Mouse (Mus musculus) heart, adult 18-20 months (tissue): ENCODE measurements at regions not wholly inside any gene's neighbourhood (a gene's known extent, or its start where the extent isn't known, plus 50 kb on each side); places are given as distances from the start of the nearest gene placed in this dataset.
"Not testable (repeated sequence)": the region's sequence is repeated elsewhere in the genome, so short reads cannot be mapped to it uniquely, and the experiment has no call there.

Source experiments
- DNase-seq, 2 experiments: peaks; one replicate each; pipeline ENCODE4 v3.0.0; 2021 to 2022; ENCODE audit warnings: mixed read lengths in 1 of 2

GRCm38 (mm10) chr17:47269053-47269891, 99.4 kb upstream of the Mrps10 start:
- no peak for DNase-seq

DNA sequence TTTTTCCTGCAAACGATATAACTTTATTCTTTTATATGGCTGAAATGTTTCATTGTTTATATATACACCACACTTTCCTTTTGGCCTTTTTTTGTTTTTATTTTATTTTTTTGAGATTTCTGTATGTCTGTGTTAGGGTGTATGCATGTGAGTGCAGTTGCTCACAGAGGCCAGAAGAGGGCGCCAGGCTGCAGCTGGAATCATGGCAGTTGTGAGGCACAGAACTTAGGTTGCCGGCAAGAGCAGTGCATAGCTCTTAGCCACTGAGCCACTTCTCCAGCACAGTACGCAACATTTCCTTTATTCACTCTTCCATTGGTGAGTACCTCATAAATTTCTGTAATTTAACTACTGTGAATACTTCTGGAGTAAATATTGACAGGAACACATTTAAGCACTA, 100.8 kb upstream of the Mrps10 start:
- DNase-seq: no peak

DNA sequence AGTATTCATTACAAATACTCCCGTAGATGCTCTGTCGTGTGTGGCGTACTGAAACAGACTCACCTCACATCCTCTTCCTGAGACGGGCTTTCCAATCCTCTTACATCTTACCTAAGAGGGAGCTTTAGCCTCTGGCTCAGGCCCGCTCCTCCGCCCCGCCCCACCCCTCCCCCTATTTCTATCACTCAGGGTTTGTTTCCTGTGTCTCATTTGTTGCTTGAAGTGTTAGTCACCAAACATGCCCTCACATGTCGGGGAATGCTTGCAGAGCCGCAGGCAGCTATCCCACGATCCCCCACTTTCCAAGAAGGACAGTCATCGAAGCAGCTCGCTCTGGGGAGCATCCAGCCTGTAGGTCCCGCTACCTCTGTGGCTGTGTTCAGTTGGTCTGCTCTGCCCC, 101.6 kb upstream of the Mrps10 start:
- no peak for DNase-seq

- DNase-seq: no peak
Observed at GRCm38 (mm10) chr17:47266335-47266734, 102.4 kb upstream of the Mrps10 start.

- DNase-seq: no peak
Observed at GRCm38 (mm10) chr17:47262986-47263385, 105.7 kb upstream of the Mrps10 start.

DNA sequence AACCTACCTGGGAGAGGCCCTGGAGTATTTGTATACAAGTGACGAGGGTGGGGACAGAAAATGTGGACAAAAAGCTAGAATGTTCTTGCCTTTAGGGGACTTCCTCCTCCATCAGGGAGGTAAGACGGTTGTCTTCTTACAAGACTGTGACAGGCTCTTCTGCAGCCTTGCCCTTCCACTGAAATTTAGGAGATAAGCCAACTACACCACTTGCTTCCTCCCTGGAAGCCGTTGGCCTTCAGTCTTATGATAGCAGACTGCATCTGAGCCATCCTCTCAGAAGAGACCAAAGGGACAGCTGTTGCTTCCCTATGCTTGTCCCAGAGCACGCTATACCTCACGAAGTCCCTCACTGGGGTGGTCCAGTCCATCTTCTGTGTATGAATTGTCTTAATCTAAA, 106.5 kb upstream of the Mrps10 start:
- DNase-seq: no peak

DNA sequence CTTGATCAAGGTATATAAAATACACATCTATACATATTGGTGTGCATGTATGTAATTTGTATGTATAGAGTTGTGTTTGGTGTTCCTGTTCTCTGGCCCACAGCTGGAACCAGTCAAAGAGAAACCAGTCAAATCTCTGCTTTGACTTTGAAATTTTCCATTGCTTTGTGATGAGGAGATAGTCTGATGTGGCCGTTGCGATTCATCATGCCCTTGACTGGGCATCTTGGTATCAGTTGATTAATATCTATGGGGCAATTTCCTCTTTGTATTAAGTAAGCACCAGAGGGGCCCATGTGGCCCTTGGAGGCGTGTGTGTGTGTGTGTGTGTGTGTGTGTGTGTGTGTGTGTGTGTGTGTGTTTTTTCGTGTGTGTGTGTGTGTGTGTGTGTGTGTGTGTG, 107.7 kb upstream of the Mrps10 start:
- no peak for DNase-seq

GRCm38 (mm10) chr17:47258296-47258695, 110.4 kb upstream of the Mrps10 start:
- DNase-seq: no peak

DNA sequence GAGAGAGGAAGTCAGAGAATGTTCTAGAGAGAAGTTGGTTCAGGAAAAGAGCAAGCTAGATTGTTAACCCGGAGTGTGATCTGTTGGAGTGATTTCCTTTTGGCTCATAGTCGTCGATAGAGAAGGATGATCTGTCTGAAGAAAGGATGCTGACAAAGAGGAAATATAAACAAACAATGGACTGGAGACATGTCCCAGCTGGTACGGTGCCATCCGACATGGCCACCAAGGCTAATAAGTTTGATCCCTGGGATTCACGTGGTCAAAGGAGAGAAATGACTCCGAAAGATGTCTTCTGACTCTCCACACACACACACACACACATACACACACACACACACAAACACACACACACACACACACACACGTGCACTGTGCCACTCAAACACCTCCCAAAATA, 113.5 kb upstream of the Mrps10 start:
- DNase-seq: no peak

GRCm38 (mm10) chr17:47254026-47254425, 114.7 kb upstream of the Mrps10 start:
- no peak for DNase-seq

DNA sequence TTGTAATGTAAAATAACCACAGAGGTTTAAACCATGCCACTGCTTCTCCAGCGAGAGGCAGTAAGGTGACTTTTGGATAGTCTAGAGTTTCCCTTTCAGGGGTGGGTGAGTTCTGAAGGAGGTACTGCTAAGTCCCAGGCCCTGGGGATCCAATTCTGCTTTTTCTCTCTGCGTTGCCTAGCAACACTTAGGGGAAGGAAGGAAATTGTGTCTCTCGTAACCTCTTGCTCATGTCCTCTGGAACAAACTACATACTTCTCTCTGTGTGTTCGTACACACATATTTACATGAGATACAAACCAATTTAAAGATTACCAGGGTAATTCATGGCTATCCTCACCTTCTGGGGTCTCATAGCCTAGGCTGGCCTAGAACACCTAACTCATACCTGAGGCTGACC, 118.7 kb upstream of the Mrps10 start:
- peak in 1 of 2 experiments; percentile 64 for DNase-seq

GRCm38 (mm10) chr17:47249176-47249575, 119.5 kb upstream of the Mrps10 start:
- DNase-seq: no peak

DNA sequence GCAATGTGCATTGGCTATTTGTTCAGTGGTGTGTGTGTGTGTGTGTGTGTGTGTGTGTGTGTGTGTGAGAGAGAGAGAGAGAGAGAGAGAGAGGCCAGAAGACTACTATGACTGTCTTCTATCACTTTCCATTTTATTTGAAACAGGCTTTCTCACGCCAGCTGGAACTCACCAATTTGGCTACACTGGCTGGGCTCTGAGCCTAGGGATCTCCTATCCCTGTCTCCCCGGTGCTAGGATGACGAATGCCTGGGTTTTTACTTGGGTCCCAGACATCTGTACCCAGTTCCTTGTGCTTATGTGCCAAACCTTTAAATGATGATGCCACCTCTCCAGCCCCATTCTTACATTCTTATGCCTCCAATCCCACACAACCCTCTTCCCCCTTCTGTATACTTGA, 120.6 kb upstream of the Mrps10 start:
- peak; percentile 58 to 59 for DNase-seq

DNA sequence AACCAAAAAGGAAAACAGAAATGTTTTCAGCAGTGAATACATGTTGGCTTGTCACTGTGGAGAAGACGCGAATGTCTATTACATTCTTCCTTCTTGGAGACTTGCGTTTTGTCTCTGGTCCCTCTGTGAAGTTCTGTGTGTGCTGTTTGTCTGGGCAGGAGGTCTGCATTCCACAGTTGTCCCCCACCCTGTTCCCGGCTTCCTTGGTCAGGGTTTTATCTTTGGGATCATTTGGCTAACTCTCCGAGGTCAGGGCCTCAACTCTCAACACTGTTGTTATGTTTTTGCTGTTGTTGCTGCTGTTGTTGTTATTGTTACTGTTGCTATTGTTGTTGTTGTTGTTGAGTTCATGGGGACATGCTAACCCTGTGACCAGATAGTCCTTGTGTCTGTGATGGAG, 121.2 kb upstream of the Mrps10 start:
- no peak for DNase-seq

DNA sequence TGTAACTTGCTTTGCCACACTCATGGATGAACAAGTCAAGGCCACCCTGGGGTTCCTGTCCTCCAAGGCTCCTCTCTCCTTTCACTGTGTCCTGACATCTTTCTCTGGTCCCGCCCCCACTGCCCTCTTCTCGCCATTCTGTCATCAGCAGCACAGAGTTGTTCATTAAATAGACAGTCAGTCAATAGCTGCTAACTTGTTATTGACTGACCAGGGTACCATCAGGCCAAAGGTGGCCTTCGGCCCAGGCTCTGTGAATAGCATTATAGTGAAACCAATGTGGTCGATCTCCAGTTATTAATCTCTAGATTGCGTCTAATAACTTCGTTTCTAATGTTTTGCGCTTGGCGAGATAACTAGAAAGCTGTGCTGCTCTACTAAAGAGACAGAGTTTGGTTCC, 122.1 kb upstream of the Mrps10 start:
- DNase-seq: no peak

DNA sequence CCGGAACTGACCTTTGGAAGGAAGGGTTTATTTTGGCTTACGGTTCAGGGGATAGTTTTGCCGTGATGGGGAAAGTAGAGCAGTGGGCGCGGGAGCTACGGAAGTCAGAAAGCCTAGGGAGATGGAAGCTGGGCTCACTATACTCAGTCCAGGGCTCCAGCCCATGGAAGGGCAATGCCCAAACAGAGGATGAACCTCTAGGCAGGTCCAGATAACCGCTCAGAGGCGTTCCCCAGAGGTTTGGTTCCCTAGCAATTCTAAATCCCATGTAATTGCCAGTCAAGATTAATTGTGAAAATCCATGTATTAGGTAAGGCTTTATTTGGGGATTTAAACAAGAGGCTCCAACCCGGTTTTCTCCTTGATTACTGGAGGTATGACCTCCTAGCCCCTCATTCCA, 123.1 kb upstream of the Mrps10 start:
- DNase-seq: no peak

DNA sequence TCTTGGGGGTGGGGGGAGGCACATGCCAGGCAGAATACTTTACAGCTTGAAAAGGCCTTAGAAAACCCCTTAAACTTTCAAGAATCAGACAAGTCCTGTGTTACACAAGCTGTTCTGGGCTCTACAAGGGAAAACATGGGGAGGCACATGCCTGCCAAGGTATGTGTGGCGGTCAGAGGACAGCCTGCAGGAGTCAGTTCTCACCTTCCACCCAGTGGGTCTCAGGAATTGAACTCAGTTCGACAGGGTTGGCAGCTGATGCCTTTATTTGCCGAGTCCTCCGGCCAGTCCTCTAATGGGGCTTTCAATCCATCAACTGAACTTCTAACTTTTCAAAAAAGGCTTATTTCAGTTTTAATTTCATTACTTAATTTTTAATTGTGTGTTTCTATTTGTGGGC, 129.6 kb upstream of the Mrps10 start:
- no peak for DNase-seq

DNA sequence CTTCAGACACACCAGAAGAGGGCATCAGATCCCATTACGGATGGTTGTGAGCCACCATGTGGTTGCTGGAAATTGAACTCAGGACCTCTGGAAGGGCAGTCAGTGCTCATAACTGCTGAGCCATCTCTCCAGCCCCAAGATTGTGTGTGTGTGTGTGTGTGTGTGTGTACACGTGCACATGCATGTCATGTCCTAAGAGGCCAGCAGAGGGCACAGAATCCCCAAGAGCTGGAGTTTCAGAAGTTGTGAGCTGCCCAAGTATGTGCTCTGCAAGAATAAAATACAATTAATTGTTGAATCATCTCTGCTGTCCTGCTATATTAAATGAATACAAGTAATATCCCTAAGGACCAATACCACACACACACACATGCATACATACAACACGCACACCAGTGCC, 130.8 kb upstream of the Mrps10 start:
- DNase-seq: not testable (repeated sequence)

- DNase-seq: no peak
Observed at GRCm38 (mm10) chr17:47234343-47234742, 134.3 kb upstream of the Mrps10 start.

DNA sequence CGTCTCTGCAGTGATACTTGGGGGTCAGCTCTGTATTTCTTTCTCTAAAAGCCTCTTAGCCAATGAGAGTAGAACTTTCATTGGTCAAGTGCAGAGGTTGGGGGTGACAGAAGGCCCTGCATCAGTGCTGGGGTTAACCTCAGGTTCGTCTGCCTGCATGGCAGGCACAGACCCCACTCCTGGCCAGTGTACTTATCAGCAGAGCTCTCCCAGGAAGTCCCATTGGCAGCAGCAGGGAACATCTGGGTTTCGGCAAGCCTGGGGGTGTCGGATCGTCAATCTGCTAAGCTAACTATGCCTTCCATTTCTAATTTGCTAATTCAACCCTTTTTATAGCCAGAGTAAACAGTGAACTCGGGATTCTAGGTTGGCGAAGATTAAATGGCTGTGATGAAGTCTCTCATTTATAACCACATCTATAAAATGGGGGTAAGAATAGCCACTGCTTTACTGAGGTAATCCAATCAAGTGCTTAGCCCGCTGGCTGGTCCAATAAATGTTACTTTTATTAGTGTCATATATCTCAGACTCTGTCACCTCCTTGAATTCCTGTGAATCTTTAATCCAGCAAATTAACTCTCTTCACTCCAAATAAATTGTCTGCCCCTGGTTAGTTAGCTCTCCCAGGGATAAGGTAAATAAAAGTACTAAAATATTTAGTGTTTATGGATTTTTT, 135.5 kb upstream of the Mrps10 start:
- DNase-seq: no peak

GRCm38 (mm10) chr17:47230715-47231114, 138.0 kb upstream of the Mrps10 start:
- no peak for DNase-seq

DNA sequence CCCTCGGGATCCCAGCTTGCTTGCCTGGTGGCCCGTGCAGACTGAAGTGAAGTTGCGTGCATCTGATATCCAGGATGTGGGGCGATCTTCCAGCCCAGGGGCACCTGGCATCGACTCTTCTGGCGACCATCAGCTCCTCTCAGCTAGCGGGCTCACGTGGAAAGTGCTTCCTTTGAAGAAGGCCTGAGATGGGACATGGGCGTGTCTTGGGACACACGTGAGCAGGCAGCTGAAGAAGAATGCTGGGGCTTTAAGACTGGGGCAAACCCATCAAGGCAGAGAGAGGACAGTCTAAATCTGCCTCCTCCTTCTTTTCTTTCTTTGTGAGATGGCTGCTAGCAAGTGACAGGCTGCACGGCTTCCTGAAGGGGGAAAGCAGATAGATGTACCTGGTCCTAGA, 142.3 kb upstream of the Mrps10 start:
- DNase-seq: no peak

DNA sequence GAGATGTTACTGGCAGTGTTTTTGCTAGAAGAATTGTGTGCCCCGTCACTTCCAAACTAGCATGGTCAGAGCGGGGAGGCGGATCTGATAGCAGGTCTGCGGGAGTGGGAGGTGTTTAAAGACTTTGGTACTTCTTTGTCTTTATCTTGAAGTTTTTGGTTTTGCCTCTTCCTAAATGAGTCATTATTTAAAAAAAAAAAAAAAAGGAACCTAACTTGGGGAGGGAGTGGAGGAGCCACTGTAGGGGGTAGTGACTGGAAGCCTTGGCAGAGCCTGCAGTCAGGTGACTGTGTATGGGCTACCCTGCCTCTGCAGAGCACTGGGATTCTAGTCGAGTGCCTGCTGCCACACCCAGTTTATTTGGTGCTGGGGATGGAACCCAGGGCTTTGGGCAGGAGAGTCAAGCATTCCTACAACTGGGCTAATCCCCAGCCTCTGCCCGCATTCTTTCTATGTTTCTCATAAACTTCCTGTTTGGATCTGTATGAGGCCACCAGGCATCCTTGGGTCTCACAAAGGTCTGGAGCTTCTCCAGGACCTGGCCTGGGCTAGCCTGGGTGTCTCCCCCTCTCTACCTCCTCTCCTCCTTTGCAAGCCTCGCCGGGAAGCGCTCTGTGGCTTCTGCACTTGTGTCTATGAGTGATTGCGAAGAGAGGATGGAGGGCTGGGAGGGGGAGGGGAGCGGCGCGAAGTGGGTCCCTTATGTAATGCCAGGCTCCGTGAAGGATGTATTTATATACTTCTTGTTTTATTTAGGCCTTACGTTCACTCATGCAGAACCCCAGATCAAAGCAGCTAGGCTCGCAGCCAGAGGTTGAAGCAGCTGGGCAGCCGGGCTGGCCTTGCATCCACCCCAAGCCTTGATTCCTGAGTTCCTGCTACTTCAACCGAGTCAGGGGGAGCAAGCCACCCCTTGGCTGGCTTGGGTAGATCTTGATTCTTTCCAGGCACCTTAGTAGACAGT, 143.1 kb upstream of the Mrps10 start:
- DNase-seq: peak; percentile 33 to 63
